Mouse (Mus musculus) liver, embryonic 16.5 days (tissue): ENCODE results near the gene Ctnnd2. TPM values are rescaled to one million over a fixed set of nuclear protein-coding genes. Genes with fewer than 3 reads are reported as not detected.

Source experiments
- ATAC-seq: fragments of 200-750 bp; cut with Nextera tagmentation; 2 replicates; pipeline ENCODE4 v1.8.0; 2017; ENCODE audit warnings: low read depth, mild to moderate bottlenecking, moderate number of reproducible peaks, moderate library complexity
- H3K27ac ChIP-seq: fragments of 300-500 bp; sonication (generic); 2 replicates; pipeline ENCODE4 v1.5.1; 2014; ENCODE audit warnings: mild to moderate bottlenecking, low read length
- H3K27me3 ChIP-seq: fragments of 300-500 bp; sonication (generic); 2 replicates; pipeline ENCODE4 v1.6.1; 2014; ENCODE audit warnings: low read depth, low read length, mixed read lengths; ENCODE audit not compliant: control insufficient read depth, insufficient read depth
- H3K36me3 ChIP-seq: fragments of 300-500 bp; sonication (generic); 2 replicates; pipeline ENCODE4 v1.6.1; 2014; ENCODE audit warnings: mild to moderate bottlenecking; ENCODE audit not compliant: control insufficient read depth, insufficient read depth
- H3K4me1 ChIP-seq: fragments of 300-500 bp; sonication (generic); 2 replicates; pipeline ENCODE4 v1.6.1; 2014; ENCODE audit warnings: low read depth, low read length, mixed read lengths; ENCODE audit not compliant: control insufficient read depth
- H3K4me2 ChIP-seq: fragments of 300-500 bp; sonication (generic); 2 replicates; pipeline ENCODE4 v1.6.1; 2014; ENCODE audit warnings: low read depth, low read length, mixed read lengths
- H3K4me3 ChIP-seq: fragments of 300-500 bp; sonication (generic); 2 replicates; pipeline ENCODE4 v1.5.1; 2014; ENCODE audit warnings: low read depth, mild to moderate bottlenecking, low read length
- H3K9ac ChIP-seq: fragments of 300-500 bp; sonication (generic); 2 replicates; pipeline ENCODE4 v1.6.1; 2014; ENCODE audit warnings: low read depth, low read length
- H3K9me3 ChIP-seq: fragments of 300-500 bp; sonication (generic); replicated peaks from 2 replicates; pipeline ENCODE4 v1.6.1; 2016; ENCODE audit warnings: low read length; ENCODE audit not compliant: control insufficient read depth
- WGBS: fragments of 180-500 bp; shearing (Covaris S2); extraction: QIAGEN DNeasy Blood & Tissue Kit; methylation state at CpG from one replicate; pipeline ENCODE4 v1.1.7; 2014; ENCODE audit not compliant: insufficient replicate concordance; 5-methylcytosine and 5-hydroxymethylcytosine counted together
- polyA plus RNA-seq: library from polyadenylated mRNA; unstranded; fragments of >200 nt; fragmentation: Nextera tagmentation; extraction: Ambion mirVana; gene quantifications from 2 replicates; pipeline ENCODE4 v1.2.1, GENCODE M21; 2015

The Ctnnd2 gene
- polyA plus RNA-seq, 1 experiment from 2014 or later: 0.28 TPM

- WGBS: 67% methylated on average over 10 of the region's 10 CpGs
- Histone ChIP-seq H3K27ac (no peak overlapping the region), H3K27me3 (no peaks in the 10 kb centered on the region), H3K9ac (no peak overlapping the region), H3K4me2 (no peak overlapping the region), H3K4me3 (no peak overlapping the region), H3K4me1 (no peaks in the 10 kb centered on the region), H3K9me3 (no peaks in the 10 kb centered on the region), H3K36me3 (no peaks in the 10 kb centered on the region)
- no peak for ATAC-seq
These were observed 536.8 kb downstream of the Ctnnd2 start for GRCm38 (mm10) chr15:30709026-30709753.

- no peak overlapping the region for H3K4me2 ChIP-seq
- H3K27me3 ChIP-seq: no peaks in the 10 kb centered on the region
- H3K9me3 ChIP-seq: no peaks in the 10 kb centered on the region
- H3K4me1 ChIP-seq: no peaks in the 10 kb centered on the region
- no peak for ATAC-seq
- WGBS: 64% methylated on average over 2 of the region's 2 CpGs
- H3K4me3 ChIP-seq: no peak overlapping the region
- H3K36me3 ChIP-seq: no peaks in the 10 kb centered on the region
- H3K27ac ChIP-seq: no peak overlapping the region
- H3K9ac ChIP-seq: no peak overlapping the region
These were observed 537.3 kb downstream of the Ctnnd2 start for GRCm38 (mm10) chr15:30709754-30710105.

GRCm38 (mm10) chr15:30714823-30715222 lies 542.4 kb downstream of the Ctnnd2 start:
- H3K4me3 ChIP-seq: no peak overlapping the region
- ATAC-seq: no peak
- no peaks in the 10 kb centered on the region for H3K36me3 ChIP-seq
- H3K9ac ChIP-seq: no peak overlapping the region
- 65% methylated on average over 2 of the region's 2 CpGs for WGBS
- no peaks in the 10 kb centered on the region for H3K4me1 ChIP-seq
- H3K27me3 ChIP-seq: no peaks in the 10 kb centered on the region
- no peak overlapping the region for H3K27ac ChIP-seq
- no peak overlapping the region for H3K4me2 ChIP-seq
- H3K9me3 ChIP-seq: no peaks in the 10 kb centered on the region

- Histone ChIP-seq H3K4me1 (no peaks in the 10 kb centered on the region), H3K4me3 (no peak overlapping the region), H3K36me3 (no peaks in the 10 kb centered on the region), H3K9me3 (no peaks in the 10 kb centered on the region), H3K27ac (no peak overlapping the region), H3K27me3 (no peaks in the 10 kb centered on the region), H3K4me2 (no peak overlapping the region), H3K9ac (no peak overlapping the region)
- 48% methylated on average over 3 of the region's 3 CpGs for WGBS
- no peak for ATAC-seq
These were observed 546.4 kb downstream of the Ctnnd2 start for GRCm38 (mm10) chr15:30718811-30719210.

GRCm38 (mm10) chr15:30719226-30719625 lies 546.8 kb downstream of the Ctnnd2 start:
- WGBS: 38% methylated on average over 2 of the region's 2 CpGs
- H3K4me2 ChIP-seq: no peak overlapping the region
- H3K27ac ChIP-seq: no peak overlapping the region
- H3K9me3 ChIP-seq: no peaks in the 10 kb centered on the region
- H3K36me3 ChIP-seq: no peaks in the 10 kb centered on the region
- H3K4me1 ChIP-seq: no peaks in the 10 kb centered on the region
- ATAC-seq: no peak
- H3K27me3 ChIP-seq: no peaks in the 10 kb centered on the region
- no peak overlapping the region for H3K9ac ChIP-seq
- no peak overlapping the region for H3K4me3 ChIP-seq

- ATAC-seq: no peak
- Histone ChIP-seq H3K4me3 (no peak overlapping the region), H3K4me1 (no peaks in the 10 kb centered on the region), H3K4me2 (no peak overlapping the region), H3K27ac (no peak overlapping the region), H3K9me3 (no peaks in the 10 kb centered on the region), H3K27me3 (no peaks in the 10 kb centered on the region), H3K9ac (no peak overlapping the region), H3K36me3 (no peaks in the 10 kb centered on the region)
- WGBS: 55% methylated on average over 2 of the region's 2 CpGs
These were observed 548.7 kb downstream of the Ctnnd2 start for GRCm38 (mm10) chr15:30721098-30721497.

GRCm38 (mm10) chr15:30726066-30726465 lies 553.7 kb downstream of the Ctnnd2 start:
- Histone ChIP-seq H3K36me3 (no peaks in the 10 kb centered on the region), H3K4me2 (no peak overlapping the region), H3K27me3 (no peaks in the 10 kb centered on the region), H3K27ac (no peak overlapping the region), H3K9me3 (no peaks in the 10 kb centered on the region), H3K9ac (no peak overlapping the region), H3K4me1 (no peaks in the 10 kb centered on the region), H3K4me3 (no peak overlapping the region)
- WGBS: 73% methylated on average over 5 of the region's 5 CpGs
- ATAC-seq: no peak

- H3K9ac ChIP-seq: no peak overlapping the region
- WGBS: 62% methylated on average over 4 of the region's 4 CpGs
- H3K27me3 ChIP-seq: no peaks in the 10 kb centered on the region
- no peak for ATAC-seq
- H3K4me3 ChIP-seq: no peak overlapping the region
- no peaks in the 10 kb centered on the region for H3K9me3 ChIP-seq
- no peak overlapping the region for H3K4me2 ChIP-seq
- no peaks in the 10 kb centered on the region for H3K4me1 ChIP-seq
- H3K27ac ChIP-seq: no peak overlapping the region
- H3K36me3 ChIP-seq: no peaks in the 10 kb centered on the region
These were observed 565.8 kb downstream of the Ctnnd2 start for GRCm38 (mm10) chr15:30738178-30738577.

- H3K4me3 ChIP-seq: no peak overlapping the region
- H3K9me3 ChIP-seq: no peaks in the 10 kb centered on the region
- no peak overlapping the region for H3K27ac ChIP-seq
- no peak overlapping the region for H3K4me2 ChIP-seq
- no peaks in the 10 kb centered on the region for H3K27me3 ChIP-seq
- H3K36me3 ChIP-seq: no peaks in the 10 kb centered on the region
- no peak for ATAC-seq
- WGBS: 17% methylated on average over 6 of the region's 6 CpGs
- no peak overlapping the region for H3K9ac ChIP-seq
- H3K4me1 ChIP-seq: no peaks in the 10 kb centered on the region
These were observed 568.3 kb downstream of the Ctnnd2 start for GRCm38 (mm10) chr15:30740728-30741127.
